Mouse (Mus musculus): ENCODE results near the gene Crlf1.

DNA sequence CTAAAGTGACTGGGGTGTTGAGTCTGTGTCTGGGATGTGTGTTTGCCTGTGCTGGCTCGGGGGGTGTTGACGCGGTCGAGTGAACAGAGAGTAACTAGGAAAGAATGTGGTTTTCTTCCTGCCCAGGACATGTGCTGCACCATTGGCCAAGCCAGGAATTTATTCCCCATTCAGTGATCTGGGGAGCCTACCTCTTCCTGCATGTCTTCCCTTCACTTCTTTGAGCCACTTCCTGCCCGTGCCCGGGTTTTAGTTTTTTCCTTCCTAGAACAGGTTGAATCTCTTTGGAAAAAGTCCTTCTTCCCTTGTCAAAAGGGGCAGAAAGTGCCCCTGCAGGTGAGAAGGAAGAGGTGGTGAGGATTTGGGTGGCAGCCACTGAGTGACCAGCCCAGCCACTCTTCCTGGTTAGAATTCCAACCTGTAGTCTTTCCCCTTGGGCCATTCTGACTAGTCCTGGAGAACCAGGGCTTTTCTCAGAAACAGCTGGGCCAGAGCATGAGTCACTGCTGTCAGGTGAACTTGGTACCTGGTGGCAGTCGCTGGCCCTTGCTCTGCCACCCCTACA lies 47.6 kb downstream of the Crlf1 start:
- TF ChIP-seq CTCF (IDR thresholded peaks at IDR 0.05; ENCODE audit: extremely low read depth, insufficient read depth, low read length) (no peak), POLR2A (IDR thresholded peaks at IDR 0.05; ENCODE audit: extremely low read depth, insufficient read depth, low read length) (no peak)
